17 mouse cellular contexts compared by ENCODE assay signal in the genomic region with DNA sequence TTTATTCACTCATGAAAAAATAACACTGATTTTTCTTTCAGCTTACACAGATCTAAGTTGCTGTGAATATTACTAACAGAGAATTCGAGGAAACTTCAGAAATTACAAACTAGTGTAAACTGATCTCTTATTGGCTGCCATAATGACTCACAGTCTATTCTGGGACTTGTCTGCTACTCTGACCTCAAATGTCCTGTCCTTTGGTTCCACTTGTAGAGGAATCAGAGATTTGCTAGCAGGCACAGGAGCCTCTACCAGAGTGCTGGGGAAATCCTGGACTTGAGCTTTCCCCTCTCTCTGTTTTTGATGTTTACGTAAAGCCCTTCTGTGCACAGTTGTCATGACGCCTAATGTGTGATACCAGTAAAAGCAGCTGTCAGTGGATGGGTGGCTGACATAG. TPM values are rescaled to one million over a fixed set of nuclear protein-coding genes. Genes with fewer than 3 reads are reported as not detected.
DNase-seq lines count a peak whose midpoint lies in the region; ATAC-seq and TF ChIP-seq lines count a peak whose summit lies in the region.
"Had no signal": no experiment of that assay in that cellular context is flagged by ENCODE, and none has a peak within 500 bp of the region (broad histone marks: within the 10 kb centered on the region; RNA-seq: fewer than 3 reads in every experiment).

No protein-coding gene starts in this region.

- TF ChIP-seq CTCF in gastrocnemius, adult 2 months (IDR thresholded peaks at IDR 0.05), result no peak
- TF ChIP-seq CTCF in intestine, postnatal 0 days (IDR thresholded peaks at IDR 0.05; ENCODE audit: low read depth), result no peak

- no peak overlapping the region for H3K9ac ChIP-seq in intestine, postnatal 0 days (ENCODE audit: low read depth, low read length)
- H3K9ac ChIP-seq: limb, embryonic 12.5 days had no signal

- intact Hi-C loops in gastrocnemius, adult 2 months (cut with DNase I), result loop anchor here (2.0 kb wide), 2 partner anchors 15 kb away; no protein-coding TSS in a partner anchor
- intact Hi-C loops in gastrocnemius, postnatal 36 days (cut with DNase I), result no loop called here
- intact Hi-C loops in heart, postnatal 10 days (cut with DNase I), result loop anchor here (2.0 kb wide), 1 partner anchor 15 kb away; no protein-coding TSS in a partner anchor

- WGBS in intestine, postnatal 0 days, result 45% methylated on average over 3 of the region's 3 CpGs

- ATAC-seq in intestine, postnatal 0 days, result no peak

- peak overlapping the region; percentile 26 for H3K4me3 ChIP-seq in gastrocnemius, adult 2 months
- no peak overlapping the region for H3K4me3 ChIP-seq in intestine, postnatal 0 days (ENCODE audit: low read depth, low read length)
- H3K4me3 ChIP-seq: layer of hippocampus, adult 2 months; left cerebral cortex, adult 2 months had no signal

- no peaks in the 10 kb centered on the region for H3K36me3 ChIP-seq in intestine, postnatal 0 days (ENCODE audit: control insufficient read depth, insufficient read depth)
- H3K36me3 ChIP-seq: G1E; limb, embryonic 12.5 days had no signal

- no peaks in the 10 kb centered on the region for H3K9me3 ChIP-seq in intestine, postnatal 0 days (ENCODE audit: control insufficient read depth)
- H3K9me3 ChIP-seq: G1E; limb, embryonic 12.5 days had no signal

- H3K4me1 ChIP-seq in intestine, postnatal 0 days (replicated peaks; ENCODE audit: control insufficient read depth, insufficient read depth, low read length), result no peaks in the 10 kb centered on the region
- H3K4me1 ChIP-seq: limb, embryonic 12.5 days had no signal

- no peaks in the 10 kb centered on the region for H3K27me3 ChIP-seq in intestine, postnatal 0 days (replicated peaks; ENCODE audit: control insufficient read depth, insufficient read depth, low read length)

- peak overlapping the region; percentile 85 for H3K27ac ChIP-seq in gastrocnemius, adult 2 months
- H3K27ac ChIP-seq in intestine, postnatal 0 days (ENCODE audit: low read depth, low read length), result no peak overlapping the region
- H3K27ac ChIP-seq: layer of hippocampus, adult 2 months; left cerebral cortex, adult 2 months; limb, embryonic 12.5 days; macrophage had no signal

- H3K4me2 ChIP-seq in intestine, postnatal 0 days (replicated peaks; ENCODE audit: low read depth), result no peak overlapping the region

- no peak for DNase-seq in gastrocnemius, adult 2 months
- DNase-seq in gastrocnemius, postnatal 36 days, result no peak
- DNase-seq in Muller cell, postnatal 12 days (ENCODE audit: inconsistent ontology term), result peak; percentile 7
- DNase-seq in heart, adult 9 months (ENCODE audit: low spot score in 2 of 2), result peak; percentile 41 to 54
- DNase-seq in heart, postnatal 10 days, result peak; percentile 62 to 66
- no peak for DNase-seq in kidney, postnatal 4 days
- no peak for DNase-seq in urinary bladder, postnatal 14 days (ENCODE audit: low spot score)

RNA-seq across cellular contexts. Expression of a gene that starts 25.5 kb away (rescaled TPM):
- total RNA-seq in gastrocnemius, adult 2 months (2021), result 1 to 10 TPM; 5.2 to 7.4 TPM
- total RNA-seq in gastrocnemius, postnatal 36 days (2021), result 1 to 10 TPM; 5.5 to 6.5 TPM
- total RNA-seq in heart, postnatal 10 days (2021), result 10 to 100 TPM; 15.0 to 17.1 TPM
- 24.9 and 28.1 TPM in 2 replicates for polyA plus RNA-seq in intestine, postnatal 0 days (2015; fragmentation: Nextera tagmentation; extraction: Ambion mirVana)

RNA-seq across cellular contexts. Expression of a gene that starts 58.0 kb away (rescaled TPM):
- total RNA-seq in gastrocnemius, adult 2 months (2021), result not detected
- not detected for total RNA-seq in gastrocnemius, postnatal 36 days (2021)
- total RNA-seq in heart, postnatal 10 days (2021), result not detected
- polyA plus RNA-seq in intestine, postnatal 0 days (2015; fragmentation: Nextera tagmentation; extraction: Ambion mirVana), result 4.5 and 5.3 TPM in 2 replicates
- total RNA-seq: heart, postnatal 36 days; layer of hippocampus, adult 2 months; left cerebral cortex, adult 2 months had no signal
- polyA plus RNA-seq: frontal cortex, adult 2 months; G1E; kidney, embryonic 14.5 days; limb, embryonic 12.5 days; macrophage; spleen, adult 2 months had no signal

Comparison
In these comparisons a context has a peak if more than half of its experiments do, and no peak if none do; other contexts are left out.
1. DNase-seq: peak in Muller cell, postnatal 12 days (single experiment), heart, adult 9 months (2 of 2) and heart, postnatal 10 days (2 of 2); none in gastrocnemius, adult 2 months (single experiment), gastrocnemius, postnatal 36 days (0 of 2), kidney, postnatal 4 days (0 of 2) and urinary bladder, postnatal 14 days (single experiment).